Mouse (Mus musculus) CH12.LX (cell line): ENCODE measurements around the gene Supt3. TPM values are rescaled to one million over a fixed set of nuclear protein-coding genes. Genes with fewer than 3 reads are reported as not detected.
A peak's percentile ranks its signal among the peaks of the same experiment; 100 is the strongest.

ENCODE experiments used
- DNase-seq: peaks from one replicate; pipeline ENCODE4 v3.0.0-alpha.2; 2013; ENCODE audit errors: extremely low read depth
- H3K27ac ChIP-seq: 2 replicates; pipeline ENCODE4 v1.5.1; 2012; ENCODE audit warnings: low read depth, mild to moderate bottlenecking, control low read depth, moderate library complexity; ENCODE audit not compliant: insufficient read depth
- H3K27me3 ChIP-seq: replicated peaks from 2 replicates; pipeline ENCODE3; 2012; ENCODE audit warnings: inconsistent platforms
- H3K36me3 ChIP-seq, 2 experiments: replicated peaks in 1 of 2; 2 replicates each; pipeline versions ENCODE3 to v1.6.1; 2012; ENCODE audit warnings: inconsistent platforms in 1 of 2, low read length in 1 of 2, mild to moderate bottlenecking in 1 of 2, mixed read lengths in 1 of 2, moderate library complexity in 1 of 2; ENCODE audit not compliant: control insufficient read depth in 1 of 2, insufficient read depth in 1 of 2
- H3K4me1 ChIP-seq, 2 experiments: 2 replicates each; pipeline ENCODE4 v1.6.1; 2012; ENCODE audit warnings: inconsistent platforms in 1 of 2, moderate library complexity in 1 of 2; ENCODE audit not compliant: insufficient read depth in 2 of 2, control insufficient read depth in 1 of 2
- H3K4me2 ChIP-seq: 2 replicates; pipeline ENCODE4 v1.6.1; 2012; ENCODE audit warnings: low read depth, mild to moderate bottlenecking, control low read depth; ENCODE audit not compliant: poor library complexity, insufficient read depth, severe bottlenecking
- H3K4me3 ChIP-seq, 3 experiments: fragments of 150-350 bp in 1 of 3; sonication (generic) in 1 of 3; replicated peaks in 1 of 3; 2 replicates each; pipeline versions ENCODE3 to v1.5.1; 2011 to 2012; ENCODE audit warnings: low read depth in 2 of 3, low read length in 2 of 3, mild to moderate bottlenecking in 2 of 3, moderate library complexity in 2 of 3, control low read depth in 1 of 3, improper control_type of control experiment in 1 of 3, inconsistent platforms in 1 of 3, mixed read lengths in 1 of 3; ENCODE audit not compliant: poor library complexity in 1 of 3
- H3K79me2 ChIP-seq: replicated peaks from 2 replicates; pipeline ENCODE4 v1.6.1; 2012; ENCODE audit warnings: mild to moderate bottlenecking, moderate library complexity; ENCODE audit not compliant: control insufficient read depth, poor library complexity, insufficient read depth, severe bottlenecking; ENCODE audit errors: extremely low read depth
- H3K9ac ChIP-seq: 2 replicates; pipeline ENCODE4 v1.6.1; 2012; ENCODE audit warnings: low read depth, mild to moderate bottlenecking, control low read depth, moderate library complexity; ENCODE audit not compliant: insufficient read depth
- H3K9me3 ChIP-seq: replicated peaks from 2 replicates; pipeline ENCODE3; 2012; ENCODE audit warnings: low read length, inconsistent platforms, mixed read lengths
- BHLHE40 ChIP-seq: IDR thresholded peaks from 2 replicates; pipeline ENCODE4 v1.6.1; 2011; ENCODE audit warnings: mild to moderate bottlenecking, low read depth, low read length, improper control_type of control experiment
- CHD2 ChIP-seq: IDR thresholded peaks from 2 replicates; pipeline ENCODE4 v1.6.1; 2011; ENCODE audit warnings: low read length, improper control_type of control experiment
- E2F4 ChIP-seq: IDR thresholded peaks from 2 replicates; pipeline ENCODE4 v1.6.1; 2011; ENCODE audit warnings: low read depth, low read length, improper control_type of control experiment; ENCODE audit not compliant: insufficient replicate concordance
- ELF1 ChIP-seq: IDR thresholded peaks from 2 replicates; pipeline ENCODE4 v1.6.1; 2014; ENCODE audit warnings: low read depth, mild to moderate bottlenecking, inconsistent platforms, low read length, improper control_type of control experiment
- EP300 ChIP-seq: IDR thresholded peaks from 2 replicates; pipeline ENCODE4 v1.6.1; 2011; ENCODE audit warnings: low read length, improper control_type of control experiment
- ETS1 ChIP-seq: conservative IDR thresholded peaks from 2 replicates; pipeline ENCODE4 v1.6.1; 2012; ENCODE audit warnings: low read depth, mild to moderate bottlenecking, inconsistent platforms, low read length, improper control_type of control experiment, moderate library complexity
- GABPA ChIP-seq: IDR thresholded peaks from 2 replicates; pipeline ENCODE4 v1.6.1; 2012; ENCODE audit warnings: low read depth, low read length, improper control_type of control experiment, inconsistent platforms; ENCODE audit not compliant: insufficient replicate concordance
- HCFC1 ChIP-seq: IDR thresholded peaks from 2 replicates; pipeline ENCODE4 v1.6.1; 2012; ENCODE audit warnings: low read depth, mild to moderate bottlenecking, inconsistent platforms, low read length, improper control_type of control experiment
- IRF4 ChIP-seq: IDR thresholded peaks from 2 replicates; pipeline ENCODE4 v1.6.1; 2014; ENCODE audit warnings: low read depth, mild to moderate bottlenecking, inconsistent platforms, low read length, improper control_type of control experiment
- KAT2A ChIP-seq: IDR thresholded peaks from 2 replicates; pipeline ENCODE4 v1.6.1; 2012; ENCODE audit warnings: low read length, improper control_type of control experiment, inconsistent platforms; ENCODE audit not compliant: insufficient replicate concordance
- MAFK ChIP-seq: IDR thresholded peaks from 2 replicates; pipeline ENCODE4 v1.6.1; 2011; ENCODE audit warnings: low read length, improper control_type of control experiment; ENCODE audit not compliant: insufficient replicate concordance
- NELFE ChIP-seq: IDR thresholded peaks from 2 replicates; pipeline ENCODE4 v1.6.1; 2011; ENCODE audit warnings: low read depth, low read length, improper control_type of control experiment
- NRF1 ChIP-seq: IDR thresholded peaks from 2 replicates; pipeline ENCODE4 v1.6.1; 2014; ENCODE audit warnings: low read depth, mild to moderate bottlenecking, inconsistent platforms, low read length, improper control_type of control experiment, moderate library complexity
- PAX5 ChIP-seq: IDR thresholded peaks from 2 replicates; pipeline ENCODE4 v1.6.1; 2012; ENCODE audit warnings: low read length, inconsistent platforms, mixed read lengths
- POLR2A ChIP-seq: IDR thresholded peaks from 2 replicates; pipeline ENCODE4 v1.6.1; 2011; ENCODE audit warnings: low read depth, mild to moderate bottlenecking, improper control_type of control experiment, low read length
- POLR2AphosphoS2 ChIP-seq: IDR thresholded peaks from 2 replicates; pipeline ENCODE4 v1.6.1; 2011; ENCODE audit warnings: low read depth, low read length, improper control_type of control experiment
- RCOR1 ChIP-seq: conservative IDR thresholded peaks from 2 replicates; pipeline ENCODE4 v1.6.1; 2012; ENCODE audit warnings: low read depth, mild to moderate bottlenecking, inconsistent platforms, low read length, improper control_type of control experiment
- SMC3 ChIP-seq: IDR thresholded peaks from 2 replicates; pipeline ENCODE4 v1.6.1; 2011; ENCODE audit warnings: low read depth, low read length, improper control_type of control experiment
- TBP ChIP-seq: conservative IDR thresholded peaks from 2 replicates; pipeline ENCODE4 v1.6.1; 2011; ENCODE audit warnings: low read depth, low read length, improper control_type of control experiment
- TCF12 ChIP-seq: IDR thresholded peaks from 2 replicates; pipeline ENCODE4 v1.6.1; 2014; ENCODE audit warnings: low read depth, mild to moderate bottlenecking, inconsistent platforms, low read length, improper control_type of control experiment
- USF1 ChIP-seq: IDR thresholded peaks from 2 replicates; pipeline ENCODE4 v1.6.1; 2014; ENCODE audit warnings: low read depth, mild to moderate bottlenecking, inconsistent platforms, low read length, improper control_type of control experiment
- ZC3H11A ChIP-seq: IDR thresholded peaks from 2 replicates; pipeline ENCODE4 v1.6.1; 2012; ENCODE audit warnings: low read depth, mild to moderate bottlenecking, inconsistent platforms, low read length, improper control_type of control experiment
- ZNF384 ChIP-seq: IDR thresholded peaks from 2 replicates; pipeline ENCODE4 v1.6.1; 2012; ENCODE audit warnings: low read depth, low read length, improper control_type of control experiment, inconsistent platforms
- dilution Hi-C: fragments of 300-500 bp; cut with MboI; formaldehyde crosslinking; loops from 2 replicates; pipeline ENCODE4 v1.14.3; 2020; ENCODE audit warnings: low sequenced_read_pairs; ENCODE audit not compliant: extremely low pct_unique_long_range_greater_than_20kb, extremely low pct_ligation_motif_present
- in situ Hi-C: fragments of 300-500 bp; cut with MboI; formaldehyde crosslinking; loops from 3 replicates; pipeline ENCODE4 v1.14.3; 2019; ENCODE audit warnings: low sequenced_read_pairs, low pct_ligation_motif_present, low pct_unique_long_range_greater_than_20kb, mixed read lengths
- polyA plus RNA-seq: library from polyadenylated mRNA; unstranded; fragments of >175 nt; gene quantifications from 2 replicates; pipeline ENCODE4 v1.2.1, GENCODE M21; 2012; ENCODE audit warnings: low read depth; ENCODE audit not compliant: insufficient read length
- total RNA-seq, 2 experiments: library from RNA; depleted of rRNA; stranded (reverse); fragments of 300-350 nt in 1 of 2; fragments of >200 nt in 1 of 2; gene quantifications; 2 replicates each; pipeline ENCODE4 v1.2.3; 2012 to 2014

Supt3 gene
- total and polyA plus RNA-seq, 3 experiments = 8.3 to 22.7 (median 13.1) TPM

- TF ChIP-seq ZC3H11A (no peak), RCOR1 (no peak), USF1 (no peak), KAT2A (no peak), NRF1 (0 out of 2 replicates have a peak, but pooled peaks have one; percentile 8), CHD2 (no peak), ELF1 (no peak), SMC3 (peak; percentile 50; the same call in 1 of the 2 replicates), ETS1 (no peak), EP300 (no peak), BHLHE40 (no peak), PAX5 (no peak)
Observed at GRCm38 (mm10) chr17:44735991-44736561, 40.9 kb upstream of the Supt3 start (continued).

- H3K4me3 ChIP-seq = no peak overlapping the region
- peaks cover 8% of the 10 kb centered on the region for H3K9me3 ChIP-seq
- no peak for DNase-seq
- H3K36me3 ChIP-seq = no peaks in the 10 kb centered on the region
- in situ Hi-C loops (loop anchor here (10.0 to 25.0 kb wide), 4 partner anchors 273 to 650 kb away; no protein-coding TSS in a partner anchor), dilution Hi-C loops (no loop called here)
- H3K4me2 ChIP-seq = no peak overlapping the region
- H3K27ac ChIP-seq = no peak overlapping the region
- TF ChIP-seq MAFK (no peak), IRF4 (no peak), EP300 (no peak), TCF12 (no peak), TBP (no peak), ZNF384 (no peak), POLR2A (no peak), GABPA (no peak), E2F4 (no peak), POLR2AphosphoS2 (no peak), NELFE (no peak), HCFC1 (no peak)
- H3K4me1 ChIP-seq = peaks cover 6 to 10% of the 10 kb centered on the region in 2 experiments
- H3K79me2 ChIP-seq = no peaks in the 10 kb centered on the region
- H3K27me3 ChIP-seq = peaks cover 12% of the 10 kb centered on the region
- no peak overlapping the region for H3K9ac ChIP-seq
Observed at GRCm38 (mm10) chr17:44737275-44738120, 39.5 kb upstream of the Supt3 start.
